16 mouse cellular contexts compared by ENCODE assay signal in the genomic region with DNA sequence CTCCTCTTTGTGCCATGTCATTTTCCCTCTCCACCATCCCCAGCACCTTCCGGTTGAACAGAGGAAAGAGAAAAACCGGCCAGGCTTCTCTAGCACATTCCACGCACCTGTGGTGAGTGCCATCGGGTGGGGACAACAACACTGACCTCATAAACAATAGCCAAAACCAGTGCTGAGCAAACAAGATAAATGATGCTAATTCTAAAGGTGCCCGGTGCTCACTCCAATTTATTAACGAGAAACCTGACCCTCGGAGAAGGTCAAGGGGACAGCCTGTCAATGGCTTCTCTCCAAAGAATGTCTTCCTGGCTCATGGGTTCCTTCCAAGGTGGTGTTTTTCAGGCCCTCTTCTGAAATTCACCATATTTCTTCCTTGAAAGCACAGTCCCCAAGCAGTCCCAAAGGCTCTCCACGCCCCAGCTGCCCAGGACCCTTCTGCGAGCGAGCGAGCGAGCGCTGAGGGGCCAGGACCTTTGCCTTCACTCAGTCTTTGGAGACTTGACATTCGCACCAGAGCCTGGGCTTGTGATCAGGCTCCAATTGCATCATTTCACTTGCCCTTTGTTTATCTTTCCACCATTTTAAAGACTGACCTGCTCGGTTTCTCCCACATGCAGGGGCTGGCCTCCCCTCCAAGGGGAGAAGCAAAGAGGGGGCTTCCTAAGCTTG. TPM values are rescaled to one million over a fixed set of nuclear protein-coding genes. Genes with fewer than 3 reads are reported as not detected.
DNase-seq lines count a peak whose midpoint lies in the region; ATAC-seq lines count a peak whose summit lies in the region.
"Had no signal": no experiment of that assay in that cellular context is flagged by ENCODE, and none has a peak within 500 bp of the region (broad histone marks: within the 10 kb centered on the region; RNA-seq: fewer than 3 reads in every experiment).

No protein-coding gene starts in this region.

- no peak overlapping the region for H3K9ac ChIP-seq in midbrain, embryonic 11.5 days (ENCODE audit: low read length)
- no peak overlapping the region for H3K9ac ChIP-seq in midbrain, embryonic 13.5 days (replicated peaks)
- no peak overlapping the region; the same call in 1 of the 2 replicates for H3K9ac ChIP-seq in liver, embryonic 13.5 days
- H3K9ac ChIP-seq: neural tube, embryonic 15.5 days had no signal

- H3K4me2 ChIP-seq in midbrain, embryonic 11.5 days = no peak overlapping the region
- no peak overlapping the region for H3K4me2 ChIP-seq in midbrain, embryonic 13.5 days (replicated peaks)
- peak overlapping the region; percentile 29; the same call in 1 of the 2 replicates for H3K4me2 ChIP-seq in liver, embryonic 13.5 days
- H3K4me2 ChIP-seq: neural tube, embryonic 15.5 days had no signal

- no peaks in the 10 kb centered on the region for H3K9me3 ChIP-seq in midbrain, embryonic 11.5 days (ENCODE audit: control insufficient read depth, low read length)
- H3K9me3 ChIP-seq in midbrain, embryonic 13.5 days = no peaks in the 10 kb centered on the region
- H3K9me3 ChIP-seq in liver, embryonic 13.5 days (replicated peaks) = no peaks in the 10 kb centered on the region
- H3K9me3 ChIP-seq: neural tube, embryonic 15.5 days had no signal

- H3K36me3 ChIP-seq in midbrain, embryonic 11.5 days (ENCODE audit: control insufficient read depth, insufficient read depth, low read length) = no peaks in the 10 kb centered on the region
- H3K36me3 ChIP-seq in midbrain, embryonic 13.5 days = no peaks in the 10 kb centered on the region
- H3K36me3 ChIP-seq in liver, embryonic 13.5 days = no peaks in the 10 kb centered on the region
- H3K36me3 ChIP-seq: G1E; neural tube, embryonic 15.5 days had no signal

- H3K4me3 ChIP-seq in midbrain, embryonic 11.5 days (ENCODE audit: low read depth, low read length) = no peak overlapping the region
- H3K4me3 ChIP-seq in midbrain, embryonic 13.5 days (replicated peaks) = no peak overlapping the region
- H3K4me3 ChIP-seq in liver, embryonic 13.5 days (replicated peaks) = no peak overlapping the region
- H3K4me3 ChIP-seq: erythroblast, embryonic 14.5 days; neural tube, embryonic 15.5 days had no signal

- DNase-seq in kidney, adult 9 months = peak; percentile 74
- no peak for DNase-seq in kidney, postnatal 10 days
- DNase-seq in midbrain, embryonic 11.5 days (ENCODE audit: low spot score, missing footprints) = peak; percentile 75
- no peak for DNase-seq in liver, embryonic 13.5 days
- peak; percentile 87 for DNase-seq in yolk sac, embryonic 10.5 days (ENCODE audit: low spot score)
- no peak for DNase-seq in cerebellum, postnatal 14 days
- DNase-seq in thymus, postnatal 25 days = no peak
- DNase-seq: adrenal gland, postnatal 10 days; cerebellum, adult 9-11 months; heart, adult 18-20 months; heart, postnatal 10 days; left cerebral cortex, postnatal 4 days had no signal

- WGBS in midbrain, embryonic 11.5 days = 84% methylated on average over 15 of the region's 15 CpGs
- WGBS in midbrain, embryonic 13.5 days = 81% methylated on average over 15 of the region's 15 CpGs
- 66% methylated on average over 15 of the region's 15 CpGs for WGBS in liver, embryonic 13.5 days (ENCODE audit: insufficient replicate concordance)

- H3K4me1 ChIP-seq in midbrain, embryonic 11.5 days (ENCODE audit: control insufficient read depth, insufficient read depth, low read length) = peaks cover 10% of the 10 kb centered on the region; the same call in 1 of the 2 replicates
- H3K4me1 ChIP-seq in midbrain, embryonic 13.5 days (replicated peaks) = peaks cover 34% of the 10 kb centered on the region
- peaks cover 13% of the 10 kb centered on the region for H3K4me1 ChIP-seq in liver, embryonic 13.5 days (replicated peaks)

- no peaks in the 10 kb centered on the region for H3K27me3 ChIP-seq in midbrain, embryonic 11.5 days (ENCODE audit: control insufficient read depth, insufficient read depth, low read length)
- H3K27me3 ChIP-seq in midbrain, embryonic 13.5 days = no peaks in the 10 kb centered on the region
- H3K27me3 ChIP-seq in liver, embryonic 13.5 days = no peaks in the 10 kb centered on the region
- H3K27me3 ChIP-seq: neural tube, embryonic 15.5 days had no signal

- H3K27ac ChIP-seq in midbrain, embryonic 11.5 days (ENCODE audit: low read depth, low read length) = no peak overlapping the region
- H3K27ac ChIP-seq in midbrain, embryonic 13.5 days = no peak overlapping the region
- peak overlapping the region; percentile 79 for H3K27ac ChIP-seq in liver, embryonic 13.5 days
- H3K27ac ChIP-seq: neural tube, embryonic 15.5 days had no signal

- ATAC-seq in midbrain, embryonic 11.5 days (ENCODE audit: low FRiP score) = no peak
- no peak for ATAC-seq in midbrain, embryonic 13.5 days
- peak; percentile 51 for ATAC-seq in liver, embryonic 13.5 days (ENCODE audit: low read depth)

RNA-seq across cellular contexts. Expression of a gene that starts 29.1 kb away (rescaled TPM):
- polyA plus RNA-seq in midbrain, embryonic 11.5 days (2014; fragmentation: Nextera tagmentation; extraction: Ambion mirVana) = 6.4 and 8.5 TPM in 2 replicates
- polyA plus RNA-seq in midbrain, embryonic 13.5 days (2015; fragmentation: Nextera tagmentation; extraction: Ambion mirVana) = 6.2 and 7.0 TPM in 2 replicates
- 0.86 and 0.95 TPM in 2 replicates for polyA plus RNA-seq in liver, embryonic 13.5 days (2015; fragmentation: Nextera tagmentation; extraction: Ambion mirVana)

Comparison
In these comparisons a context has a peak if more than half of its experiments do, and no peak if none do; other contexts are left out.
1. DNase-seq: peak in kidney, adult 9 months (single experiment), midbrain, embryonic 11.5 days (single experiment) and yolk sac, embryonic 10.5 days (single experiment); none in kidney, postnatal 10 days (single experiment), liver, embryonic 13.5 days (single experiment), cerebellum, postnatal 14 days (0 of 2) and thymus, postnatal 25 days (single experiment).